ENCODE assay signal across 9 mouse cellular contexts in the genomic region with DNA sequence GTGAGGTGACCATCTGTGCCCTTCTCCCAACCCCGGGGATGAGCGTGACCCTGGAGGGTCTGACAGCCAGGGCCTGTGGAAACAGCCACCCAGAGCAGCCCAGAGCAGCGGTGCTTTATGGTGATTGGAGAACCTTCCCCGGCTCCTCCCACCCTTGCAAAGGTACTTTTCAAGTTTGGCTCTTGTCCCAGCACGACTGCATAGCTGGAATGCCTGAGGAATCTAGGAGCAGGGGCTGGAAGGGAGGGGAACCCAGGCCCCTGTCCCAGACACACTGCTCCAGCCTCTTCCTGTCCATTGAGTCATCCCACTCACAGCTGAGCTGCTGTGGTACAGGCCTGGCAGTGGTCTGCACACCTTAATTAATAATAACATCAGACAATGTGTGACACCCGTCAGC. TPM values are rescaled to one million over a fixed set of nuclear protein-coding genes. Genes with fewer than 3 reads are reported as not detected.
DNase-seq lines count a peak whose midpoint lies in the region; ATAC-seq and TF ChIP-seq lines count a peak whose summit lies in the region.
"Had no signal": no experiment of that assay in that cellular context is flagged by ENCODE, and none has a peak within 500 bp of the region (broad histone marks: within the 10 kb centered on the region; RNA-seq: fewer than 3 reads in every experiment).

No protein-coding gene starts in this region.

- H3ac ChIP-seq in C2C12 (ENCODE audit: control insufficient read depth, insufficient read length, low read depth): no peak overlapping the region

- no peak overlapping the region for H3K4me3 ChIP-seq in C2C12 (ENCODE audit: insufficient read depth, poor library complexity, severe bottlenecking)
- H3K4me3 ChIP-seq in heart, postnatal 0 days (ENCODE audit: low read depth, low read length): no peak overlapping the region
- no peak overlapping the region for H3K4me3 ChIP-seq in limb, embryonic 10.5 days
- H3K4me3 ChIP-seq in neural tube, embryonic 11.5 days (ENCODE audit: low read depth, low read length): no peak overlapping the region
- H3K4me3 ChIP-seq: midbrain, embryonic 12.5 days had no signal

- H3K36me3 ChIP-seq in C2C12 (ENCODE audit: control insufficient read depth, insufficient read depth): peaks cover 32% of the 10 kb centered on the region
- peaks cover 49% of the 10 kb centered on the region for H3K36me3 ChIP-seq in heart, postnatal 0 days (replicated peaks; ENCODE audit: control insufficient read depth, insufficient read depth, low read length)
- H3K36me3 ChIP-seq in limb, embryonic 10.5 days: peaks cover 91% of the 10 kb centered on the region
- 0 out of 2 replicates have a peak, but pooled peaks cover 4% of the 10 kb centered on the region for H3K36me3 ChIP-seq in neural tube, embryonic 11.5 days (ENCODE audit: control insufficient read depth, insufficient read depth, low read length)

- ATAC-seq in heart, postnatal 0 days (ENCODE audit: insufficient read depth, low read depth): peak; percentile 95
- no peak for ATAC-seq in neural tube, embryonic 11.5 days (ENCODE audit: insufficient read depth, low FRiP score, low TSS enrichment)

- H3K27ac ChIP-seq in heart, postnatal 0 days (ENCODE audit: low read depth): peak overlapping the region; percentile 82
- no peak overlapping the region for H3K27ac ChIP-seq in limb, embryonic 10.5 days
- no peak overlapping the region for H3K27ac ChIP-seq in neural tube, embryonic 11.5 days (ENCODE audit: low read depth, low read length)
- H3K27ac ChIP-seq: midbrain, embryonic 12.5 days had no signal

- H3K4me2 ChIP-seq in heart, postnatal 0 days (ENCODE audit: low read depth, low read length): 0 out of 2 replicates have a peak overlapping the region, but pooled peaks have one; percentile 3
- no peak overlapping the region for H3K4me2 ChIP-seq in neural tube, embryonic 11.5 days (ENCODE audit: low read depth)
- H3K4me2 ChIP-seq: midbrain, embryonic 12.5 days had no signal

- H3K9me3 ChIP-seq in heart, postnatal 0 days (replicated peaks; ENCODE audit: control insufficient read depth, low read length): no peaks in the 10 kb centered on the region
- H3K9me3 ChIP-seq in limb, embryonic 10.5 days (replicated peaks): no peaks in the 10 kb centered on the region
- no peaks in the 10 kb centered on the region for H3K9me3 ChIP-seq in neural tube, embryonic 11.5 days (ENCODE audit: control insufficient read depth, low read length)
- H3K9me3 ChIP-seq: midbrain, embryonic 12.5 days had no signal

- TF ChIP-seq EP300 in heart, postnatal 0 days (IDR thresholded peaks at IDR 0.05; ENCODE audit: low read depth): no peak

- peak; percentile 59 for DNase-seq in brain, embryonic 14.5 days (ENCODE audit: low read depth)
- peak; percentile 87 for DNase-seq in heart, postnatal 0 days (ENCODE audit: low spot score)
- DNase-seq in limb, embryonic 10.5 days (ENCODE audit: low spot score): peak; percentile 32
- peak; percentile 60 for DNase-seq in neural tube, embryonic 11.5 days (ENCODE audit: low spot score)
- DNase-seq in thymus, postnatal 4 days: no peak
- no peak for DNase-seq in layer of hippocampus, postnatal 10 days (ENCODE audit: low spot score in 2 of 2)
- no peak for DNase-seq in spleen, postnatal 14 days (ENCODE audit: low spot score in 2 of 2)

- no peaks in the 10 kb centered on the region for H3K79me2 ChIP-seq in C2C12 (ENCODE audit: control insufficient read depth, insufficient read depth)

- whole genome bisulfite sequencing in heart, postnatal 0 days: 9% methylated on average over 6 of the region's 6 CpGs
- WGBS in limb, embryonic 10.5 days: 22% methylated on average over 6 of the region's 6 CpGs
- WGBS in neural tube, embryonic 11.5 days: 21% methylated on average over 6 of the region's 6 CpGs

- no peaks in the 10 kb centered on the region for H3K79me3 ChIP-seq in C2C12 (ENCODE audit: low read depth)

- no peak for TF ChIP-seq POLR2A in brain, embryonic 14.5 days (IDR thresholded peaks at IDR 0.05; ENCODE audit: borderline replicate concordance, extremely low read depth, insufficient read depth, insufficient read length, poor library complexity, severe bottlenecking)

- TF ChIP-seq CTCF in C2C12 (IDR thresholded peaks at IDR 0.05; ENCODE audit: control insufficient read depth, insufficient read depth, insufficient read length): no peak
- no peak for TF ChIP-seq CTCF in brain, embryonic 14.5 days (IDR thresholded peaks at IDR 0.05; ENCODE audit: borderline replicate concordance, extremely low read depth, insufficient read depth, insufficient read length)
- TF ChIP-seq CTCF in heart, postnatal 0 days (IDR thresholded peaks at IDR 0.05; ENCODE audit: low read depth): no peak

- peaks cover 30% of the 10 kb centered on the region for H3K4me1 ChIP-seq in heart, postnatal 0 days (ENCODE audit: control insufficient read depth, insufficient read depth)
- peaks cover 8% of the 10 kb centered on the region; the same call in 1 of the 2 replicates for H3K4me1 ChIP-seq in limb, embryonic 10.5 days
- no peaks in the 10 kb centered on the region for H3K4me1 ChIP-seq in neural tube, embryonic 11.5 days (ENCODE audit: control insufficient read depth, insufficient read depth, low read length)

- H3K9ac ChIP-seq in heart, postnatal 0 days (replicated peaks; ENCODE audit: low read depth, low read length): no peak overlapping the region
- H3K9ac ChIP-seq in neural tube, embryonic 11.5 days (ENCODE audit: low read length): no peak overlapping the region
- H3K9ac ChIP-seq: midbrain, embryonic 12.5 days had no signal

- H3K27me3 ChIP-seq in C2C12 (ENCODE audit: control insufficient read depth, insufficient read depth, insufficient read length): no peaks in the 10 kb centered on the region
- H3K27me3 ChIP-seq in heart, postnatal 0 days (ENCODE audit: control insufficient read depth, insufficient read depth, low read length): no peaks in the 10 kb centered on the region
- no peaks in the 10 kb centered on the region for H3K27me3 ChIP-seq in limb, embryonic 10.5 days (ENCODE audit: low read depth, poor library complexity, severe bottlenecking)
- no peaks in the 10 kb centered on the region for H3K27me3 ChIP-seq in neural tube, embryonic 11.5 days (ENCODE audit: control insufficient read depth, insufficient read depth, low read length)
- H3K27me3 ChIP-seq: midbrain, embryonic 12.5 days had no signal

TF ChIP-seq in C2C12, 6 proteins besides CTCF, POLR2A, EP300 and RAD21:
- TF ChIP-seq MYOG (IDR thresholded peaks at IDR 0.05; ENCODE audit: control insufficient read depth, extremely low read depth, insufficient read length) (no peak), USF1 (IDR thresholded peaks at IDR 0.05; ENCODE audit: low read depth) (no peak), MAX (IDR thresholded peaks at IDR 0.05) (peak; percentile 23), CEBPB (IDR thresholded peaks at IDR 0.05; ENCODE audit: low read depth) (peak; percentile 26), MYOD1 (IDR thresholded peaks at IDR 0.05; ENCODE audit: control insufficient read depth, insufficient read length, low read depth) (peak; percentile 32), FOSL1 (IDR thresholded peaks at IDR 0.05; ENCODE audit: insufficient read depth, low read length, poor library complexity, severe bottlenecking) (no peak)

RNA-seq across cellular contexts. Expression of a gene that starts 34.8 kb away (rescaled TPM):
- polyA plus RNA-seq in C2C12 (2012; fragmentation: generic; extraction: Trizol): not detected
- 0.20 and 0.25 TPM in 2 replicates for polyA plus RNA-seq in brain, embryonic 14.5 days (2012; rRNA removed)
- not detected in 2 replicates for total RNA-seq in heart, postnatal 0 days (2014; rRNA removed; ENCODE audit: low replicate concordance)
- polyA plus RNA-seq in heart, postnatal 0 days (2015; fragmentation: Nextera tagmentation; extraction: Ambion mirVana): not detected in 2 replicates
- 0.26 TPM in 1 of 2 replicates, not detected in the other for polyA plus RNA-seq in limb, embryonic 10.5 days (2016; fragmentation: Nextera tagmentation; extraction: Ambion mirVana)
- polyA plus RNA-seq in neural tube, embryonic 11.5 days (2014; fragmentation: Nextera tagmentation; extraction: Ambion mirVana): not detected in 2 replicates
- total RNA-seq in layer of hippocampus, postnatal 10 days (2021): 1 to 10 TPM; 1.4 to 2.2 TPM
- polyA plus RNA-seq: midbrain, embryonic 12.5 days had no signal

RNA-seq across cellular contexts. Expression of a gene that starts 42.4 kb away (rescaled TPM):
- polyA plus RNA-seq in C2C12 (2012; fragmentation: generic; extraction: Trizol): not detected
- not detected in 2 replicates for polyA plus RNA-seq in brain, embryonic 14.5 days (2012; rRNA removed)
- not detected in 2 replicates for total RNA-seq in heart, postnatal 0 days (2014; rRNA removed; ENCODE audit: low replicate concordance)
- polyA plus RNA-seq in heart, postnatal 0 days (2015; fragmentation: Nextera tagmentation; extraction: Ambion mirVana): not detected in 2 replicates
- 0.68 TPM in 1 of 2 replicates, not detected in the other for polyA plus RNA-seq in limb, embryonic 10.5 days (2016; fragmentation: Nextera tagmentation; extraction: Ambion mirVana)
- polyA plus RNA-seq in neural tube, embryonic 11.5 days (2014; fragmentation: Nextera tagmentation; extraction: Ambion mirVana): not detected in 2 replicates
- not detected for total RNA-seq in layer of hippocampus, postnatal 10 days (2021)

Comparison
In these comparisons a context has a peak if more than half of its experiments do, and no peak if none do; other contexts are left out.
1. DNase-seq: peak in brain, embryonic 14.5 days (single experiment), heart, postnatal 0 days (single experiment), limb, embryonic 10.5 days (single experiment) and neural tube, embryonic 11.5 days (single experiment); none in thymus, postnatal 4 days (single experiment), layer of hippocampus, postnatal 10 days (0 of 2) and spleen, postnatal 14 days (0 of 2).